16 mouse cellular contexts compared by ENCODE assay signal in the genomic region with DNA sequence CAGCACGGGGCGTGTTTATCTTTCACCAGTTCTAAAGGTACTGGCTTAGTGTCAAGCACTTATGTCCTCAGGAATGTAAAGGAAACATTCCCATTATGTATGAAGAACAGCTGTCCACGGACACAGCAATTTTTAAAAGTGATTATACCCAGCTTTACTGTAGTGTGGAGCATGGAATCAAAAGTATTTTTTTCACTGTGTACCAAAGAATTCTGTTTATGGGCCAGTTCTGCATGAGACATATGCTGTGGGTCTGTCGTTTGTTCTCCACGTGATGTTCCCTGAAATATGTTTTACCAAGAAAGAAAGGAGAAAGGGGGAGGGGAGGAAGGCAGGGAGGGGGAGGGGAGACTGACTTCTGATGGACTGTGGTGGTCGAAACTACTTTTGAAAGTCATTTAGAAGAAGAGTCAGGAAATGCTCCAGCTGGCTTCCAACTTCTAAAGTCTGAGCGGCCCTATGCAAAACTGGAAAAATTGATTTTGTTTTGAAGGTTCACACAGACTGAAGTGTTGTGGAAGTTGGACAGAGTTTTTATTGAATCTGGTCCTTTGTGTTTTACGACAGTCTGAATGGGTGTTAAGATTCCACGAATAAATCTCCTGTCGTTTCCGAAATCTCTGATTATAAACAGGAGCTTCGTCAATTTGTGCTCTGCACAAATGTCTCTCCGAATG.
DNase-seq lines count a peak whose midpoint lies in the region; ATAC-seq and TF ChIP-seq lines count a peak whose summit lies in the region.
"Had no signal": no experiment of that assay in that cellular context is flagged by ENCODE, and none has a peak within 500 bp of the region (broad histone marks: within the 10 kb centered on the region; RNA-seq: fewer than 3 reads in every experiment).

No protein-coding gene starts in this region.

- peak; percentile 47 for DNase-seq in embryonic facial prominence, embryonic 14.5 days (ENCODE audit: low spot score)
- no peak for DNase-seq in embryonic facial prominence, embryonic 10.5 days (ENCODE audit: low spot score)
- DNase-seq in layer of hippocampus, adult 2 months (ENCODE audit: low spot score in 2 of 2): no peak
- no peak for DNase-seq in layer of hippocampus, adult 9-10 months (ENCODE audit: low spot score)
- no peak for DNase-seq in testis, postnatal 10 days (ENCODE audit: low spot score)
- DNase-seq in embryo, embryonic 11 days: no peak
- DNase-seq: adrenal gland, postnatal 36 days; cerebellum, postnatal 14 days; kidney, postnatal 14 days; liver, embryonic 13.5 days; right cerebral cortex, postnatal 25 days; thymus, postnatal 14 days had no signal

- no peak for TF ChIP-seq CTCF in layer of hippocampus, adult 2 months (conservative IDR thresholded peaks at IDR 0.05)
- no peak for TF ChIP-seq CTCF in testis, adult 2 months (IDR thresholded peaks at IDR 0.05; ENCODE audit: control insufficient read depth, insufficient read depth, insufficient replicate concordance, low read depth, low read length)

- no peak overlapping the region for H3K4me2 ChIP-seq in embryonic facial prominence, embryonic 14.5 days (ENCODE audit: low read depth, low read length)
- H3K4me2 ChIP-seq: forebrain, embryonic 15.5 days; liver, embryonic 13.5 days; midbrain, embryonic 15.5 days had no signal

- H3K4me3 ChIP-seq in embryonic facial prominence, embryonic 14.5 days (ENCODE audit: low read depth, low read length): no peak overlapping the region
- H3K4me3 ChIP-seq in embryonic facial prominence, embryonic 10.5 days: no peak overlapping the region
- H3K4me3 ChIP-seq in layer of hippocampus, adult 2 months: no peak overlapping the region
- H3K4me3 ChIP-seq in testis, adult 2 months (ENCODE audit: control insufficient read depth, low read depth, low read length): no peak overlapping the region
- H3K4me3 ChIP-seq: forebrain, embryonic 15.5 days; liver, embryonic 13.5 days; midbrain, embryonic 15.5 days had no signal

- no peaks in the 10 kb centered on the region for H3K9me3 ChIP-seq in embryonic facial prominence, embryonic 14.5 days (ENCODE audit: control insufficient read depth, low read length)
- H3K9me3 ChIP-seq in embryonic facial prominence, embryonic 10.5 days: no peaks in the 10 kb centered on the region
- H3K9me3 ChIP-seq: forebrain, embryonic 15.5 days; liver, embryonic 13.5 days; midbrain, embryonic 15.5 days had no signal

- WGBS in embryonic facial prominence, embryonic 14.5 days: 55% methylated on average over 13 of the region's 13 CpGs
- 80% methylated on average over 13 of the region's 13 CpGs for WGBS in embryonic facial prominence, embryonic 10.5 days

- no peak for TF ChIP-seq POLR2A in testis, adult 2 months (IDR thresholded peaks at IDR 0.05; ENCODE audit: control insufficient read depth, low read depth, low read length)

- H3K36me3 ChIP-seq in embryonic facial prominence, embryonic 14.5 days (ENCODE audit: control insufficient read depth, insufficient read depth, low read length): no peaks in the 10 kb centered on the region
- H3K36me3 ChIP-seq in embryonic facial prominence, embryonic 10.5 days (replicated peaks): no peaks in the 10 kb centered on the region
- no peaks in the 10 kb centered on the region for H3K36me3 ChIP-seq in testis, adult 2 months (ENCODE audit: control insufficient read depth, insufficient read depth, low read length)
- H3K36me3 ChIP-seq: forebrain, embryonic 15.5 days; liver, embryonic 13.5 days; midbrain, embryonic 15.5 days had no signal

- ATAC-seq in embryonic facial prominence, embryonic 14.5 days (ENCODE audit: low read depth): peak; percentile 30; the same call in 1 of the 2 replicates
- ATAC-seq in cerebellum, adult (ENCODE audit: insufficient number of reproducible peaks, low FRiP score, low TSS enrichment): no peak
- ATAC-seq: forebrain, embryonic 15.5 days; midbrain, embryonic 15.5 days had no signal

- no peaks in the 10 kb centered on the region for H3K27me3 ChIP-seq in embryonic facial prominence, embryonic 14.5 days (replicated peaks; ENCODE audit: control insufficient read depth, insufficient read depth, low read length)
- no peaks in the 10 kb centered on the region for H3K27me3 ChIP-seq in embryonic facial prominence, embryonic 10.5 days (replicated peaks; ENCODE audit: low read depth, poor library complexity, severe bottlenecking)
- H3K27me3 ChIP-seq in testis, adult 2 months (ENCODE audit: control insufficient read depth, insufficient read depth, low read length): no peaks in the 10 kb centered on the region
- H3K27me3 ChIP-seq: forebrain, embryonic 15.5 days; liver, embryonic 13.5 days; midbrain, embryonic 15.5 days had no signal

- no peaks in the 10 kb centered on the region for H3K4me1 ChIP-seq in embryonic facial prominence, embryonic 14.5 days (ENCODE audit: control insufficient read depth, insufficient read depth, low read length)
- 0 out of 2 replicates have a peak, but pooled peaks cover 4% of the 10 kb centered on the region for H3K4me1 ChIP-seq in embryonic facial prominence, embryonic 10.5 days
- H3K4me1 ChIP-seq in testis, adult 2 months (ENCODE audit: control insufficient read depth, insufficient read depth, low read length): no peaks in the 10 kb centered on the region
- H3K4me1 ChIP-seq: forebrain, embryonic 15.5 days; liver, embryonic 13.5 days; midbrain, embryonic 15.5 days had no signal

- H3K27ac ChIP-seq in embryonic facial prominence, embryonic 14.5 days (replicated peaks; ENCODE audit: low read depth, low read length): peak overlapping the region; percentile 40; the same call in 1 of the 2 replicates
- no peak overlapping the region for H3K27ac ChIP-seq in embryonic facial prominence, embryonic 10.5 days (replicated peaks)
- peak overlapping the region; percentile 78 for H3K27ac ChIP-seq in layer of hippocampus, adult 2 months
- 0 out of 2 replicates have a peak overlapping the region, but pooled peaks have one; percentile 4 for H3K27ac ChIP-seq in testis, adult 2 months (ENCODE audit: control insufficient read depth, insufficient read depth, low read depth, low read length)
- H3K27ac ChIP-seq: forebrain, embryonic 15.5 days; liver, embryonic 13.5 days; midbrain, embryonic 15.5 days had no signal

- no peak overlapping the region for H3K9ac ChIP-seq in embryonic facial prominence, embryonic 14.5 days (ENCODE audit: low read depth, low read length)
- H3K9ac ChIP-seq: forebrain, embryonic 15.5 days; liver, embryonic 13.5 days; midbrain, embryonic 15.5 days had no signal
